Mouse (Mus musculus) adrenal gland, postnatal 10 days (tissue): ENCODE measurements at regions not wholly inside any gene's neighbourhood (a gene's known extent, or its start where the extent isn't known, plus 50 kb on each side); places are given as distances from the start of the nearest gene placed in this dataset.

Source experiments
- DNase-seq: peaks from one replicate; pipeline ENCODE4 v3.0.0; 2021; ENCODE audit warnings: mixed read lengths

- peak; percentile 36 for DNase-seq
These were observed 107.0 kb upstream of the Tmc3 start for GRCm38 (mm10) chr7:83477661-83478121.

GRCm38 (mm10) chr7:83481655-83482054, 103.1 kb upstream of the Tmc3 start:
- DNase-seq = no peak

- DNase-seq = no peak
These were observed 102.5 kb upstream of the Tmc3 start for GRCm38 (mm10) chr7:83482254-83482653.

GRCm38 (mm10) chr7:83482671-83483304, 101.9 kb upstream of the Tmc3 start:
- DNase-seq = no peak

GRCm38 (mm10) chr7:83486156-83486750, 98.5 kb upstream of the Tmc3 start:
- no peak for DNase-seq

GRCm38 (mm10) chr7:83489790-83490189, 94.9 kb upstream of the Tmc3 start:
- DNase-seq = peak; percentile 15

- DNase-seq = no peak
These were observed 79.6 kb upstream of the Tmc3 start for GRCm38 (mm10) chr7:83504996-83505645.

- no peak for DNase-seq
These were observed 68.4 kb upstream of the Tmc3 start for GRCm38 (mm10) chr7:83516295-83516694.

GRCm38 (mm10) chr7:83521511-83521910, 63.2 kb upstream of the Tmc3 start:
- DNase-seq = no peak
